In genomic region chr9:119977557-119978060, GRCm38 (mm10) we compare ENCODE assay signal across 8 mouse cellular contexts. TPM values are rescaled to one million over a fixed set of nuclear protein-coding genes. Genes with fewer than 3 reads are reported as not detected.
A peak's percentile ranks its signal among the peaks of the same experiment; 100 is the strongest.
DNase-seq lines count a peak whose midpoint lies in the region; ATAC-seq and TF ChIP-seq lines count a peak whose summit lies in the region.

No protein-coding gene starts in this region.

- H3K9me3 ChIP-seq in heart, embryonic 13.5 days, result no peaks in the 10 kb centered on the region
- H3K9me3 ChIP-seq in stomach, embryonic 14.5 days (ENCODE audit: control insufficient read depth, low read depth, low read length), result no peaks in the 10 kb centered on the region
- H3K9me3 ChIP-seq in stomach, postnatal 0 days (ENCODE audit: control insufficient read depth, low read length), result no peaks in the 10 kb centered on the region
- no peaks in the 10 kb centered on the region for H3K9me3 ChIP-seq in intestine, postnatal 0 days (ENCODE audit: control insufficient read depth)
- no peaks in the 10 kb centered on the region for H3K9me3 ChIP-seq in stomach, embryonic 16.5 days (replicated peaks; ENCODE audit: control insufficient read depth, low read length)

- ATAC-seq in heart, embryonic 13.5 days (ENCODE audit: extremely low read depth, insufficient number of reproducible peaks, low FRiP score, low TSS enrichment), result no peak
- ATAC-seq in stomach, embryonic 14.5 days (ENCODE audit: insufficient number of reproducible peaks, insufficient read depth, low FRiP score, low read depth), result no peak
- ATAC-seq in stomach, postnatal 0 days (ENCODE audit: low FRiP score, low TSS enrichment), result no peak
- no peak for ATAC-seq in intestine, postnatal 0 days
- no peak for ATAC-seq in stomach, embryonic 16.5 days (ENCODE audit: insufficient read depth, low FRiP score)
- no peak for ATAC-seq in megakaryocyte-erythroid progenitor cell, adult 5-6 weeks (replicated peaks; ENCODE audit: low FRiP score, low TSS enrichment, poor library complexity, severe bottlenecking)

- H3K4me3 ChIP-seq in heart, embryonic 13.5 days, result 0 out of 2 replicates have a peak overlapping the region, but pooled peaks have one; percentile 6
- H3K4me3 ChIP-seq in stomach, embryonic 14.5 days (ENCODE audit: low read depth, low read length), result no peak overlapping the region
- no peak overlapping the region for H3K4me3 ChIP-seq in stomach, postnatal 0 days (ENCODE audit: low read depth, low read length)
- H3K4me3 ChIP-seq in intestine, postnatal 0 days (ENCODE audit: low read depth, low read length), result no peak overlapping the region
- H3K4me3 ChIP-seq in stomach, embryonic 16.5 days (replicated peaks; ENCODE audit: low read length), result no peak overlapping the region

- no peak for DNase-seq in heart, postnatal 10 days
- no peak for DNase-seq in stomach, postnatal 0 days (ENCODE audit: low spot score)
- DNase-seq in left cerebral cortex, postnatal 14 days (ENCODE audit: low spot score in 2 of 2), result no peak

- peak overlapping the region; percentile 65 for H3K9ac ChIP-seq in heart, embryonic 13.5 days
- no peak overlapping the region for H3K9ac ChIP-seq in stomach, embryonic 14.5 days (replicated peaks; ENCODE audit: low read depth, low read length)
- no peak overlapping the region for H3K9ac ChIP-seq in stomach, postnatal 0 days (ENCODE audit: low read length)
- H3K9ac ChIP-seq in intestine, postnatal 0 days (ENCODE audit: low read depth, low read length), result no peak overlapping the region
- 0 out of 2 replicates have a peak overlapping the region, but pooled peaks have one; percentile 20 for H3K9ac ChIP-seq in stomach, embryonic 16.5 days (ENCODE audit: low read length)

- TF ChIP-seq CTCF in stomach, postnatal 0 days (IDR thresholded peaks at IDR 0.05; ENCODE audit: low read depth), result no peak
- TF ChIP-seq CTCF in intestine, postnatal 0 days (IDR thresholded peaks at IDR 0.05; ENCODE audit: low read depth), result no peak

- TF ChIP-seq EP300 in stomach, postnatal 0 days (optimal IDR thresholded peaks at IDR 0.05), result no peak

- peak overlapping the region; percentile 78 for H3K27ac ChIP-seq in heart, embryonic 13.5 days (replicated peaks)
- 0 out of 2 replicates have a peak overlapping the region, but pooled peaks have one; percentile 28 for H3K27ac ChIP-seq in stomach, embryonic 14.5 days (ENCODE audit: low read length)
- H3K27ac ChIP-seq in stomach, postnatal 0 days (replicated peaks), result no peak overlapping the region; the same call in 1 of the 2 replicates
- H3K27ac ChIP-seq in intestine, postnatal 0 days (ENCODE audit: low read depth, low read length), result no peak overlapping the region; the same call in 1 of the 2 replicates
- peak overlapping the region; percentile 42; the same call in 1 of the 2 replicates for H3K27ac ChIP-seq in stomach, embryonic 16.5 days (ENCODE audit: low read length)

- H3K27me3 ChIP-seq in heart, embryonic 13.5 days (replicated peaks), result no peaks in the 10 kb centered on the region
- no peaks in the 10 kb centered on the region for H3K27me3 ChIP-seq in stomach, embryonic 14.5 days (ENCODE audit: control insufficient read depth, insufficient read depth, low read length)
- no peaks in the 10 kb centered on the region; the same call in 1 of the 2 replicates for H3K27me3 ChIP-seq in stomach, postnatal 0 days (ENCODE audit: control insufficient read depth, insufficient read depth, low read length)
- H3K27me3 ChIP-seq in intestine, postnatal 0 days (replicated peaks; ENCODE audit: control insufficient read depth, insufficient read depth, low read length), result no peaks in the 10 kb centered on the region
- no peaks in the 10 kb centered on the region for H3K27me3 ChIP-seq in stomach, embryonic 16.5 days (ENCODE audit: control insufficient read depth, insufficient read depth, low read length)

- peaks cover 30% of the 10 kb centered on the region for H3K36me3 ChIP-seq in heart, embryonic 13.5 days
- H3K36me3 ChIP-seq in stomach, embryonic 14.5 days (ENCODE audit: control insufficient read depth, insufficient read depth, low read length), result peaks cover 18% of the 10 kb centered on the region; the same call in 1 of the 2 replicates
- H3K36me3 ChIP-seq in stomach, postnatal 0 days (ENCODE audit: control insufficient read depth, insufficient read depth, low read length), result peaks cover 16% of the 10 kb centered on the region; the same call in 1 of the 2 replicates
- H3K36me3 ChIP-seq in intestine, postnatal 0 days (ENCODE audit: control insufficient read depth, insufficient read depth), result peaks cover 24% of the 10 kb centered on the region
- peaks cover 20% of the 10 kb centered on the region; the same call in 1 of the 2 replicates for H3K36me3 ChIP-seq in stomach, embryonic 16.5 days (ENCODE audit: control insufficient read depth, insufficient read depth, low read length)

- H3K4me1 ChIP-seq in heart, embryonic 13.5 days, result peaks cover 65% of the 10 kb centered on the region
- peaks cover 54% of the 10 kb centered on the region for H3K4me1 ChIP-seq in stomach, embryonic 14.5 days (ENCODE audit: control insufficient read depth, insufficient read depth, low read length)
- peaks cover 15% of the 10 kb centered on the region; the same call in 1 of the 2 replicates for H3K4me1 ChIP-seq in stomach, postnatal 0 days (replicated peaks; ENCODE audit: control insufficient read depth, insufficient read depth)
- peaks cover 18% of the 10 kb centered on the region for H3K4me1 ChIP-seq in intestine, postnatal 0 days (replicated peaks; ENCODE audit: control insufficient read depth, insufficient read depth, low read length)
- H3K4me1 ChIP-seq in stomach, embryonic 16.5 days (ENCODE audit: control insufficient read depth, insufficient read depth, low read length), result peaks cover 55% of the 10 kb centered on the region

- peak overlapping the region; percentile 45 for H3K4me2 ChIP-seq in heart, embryonic 13.5 days
- H3K4me2 ChIP-seq in stomach, embryonic 14.5 days (replicated peaks; ENCODE audit: low read depth, low read length), result no peak overlapping the region
- H3K4me2 ChIP-seq in stomach, postnatal 0 days (replicated peaks; ENCODE audit: low read depth), result no peak overlapping the region
- H3K4me2 ChIP-seq in intestine, postnatal 0 days (replicated peaks; ENCODE audit: low read depth), result 0 out of 2 replicates have a peak overlapping the region, but pooled peaks have one; percentile 9
- peak overlapping the region; percentile 15; the same call in 1 of the 2 replicates for H3K4me2 ChIP-seq in stomach, embryonic 16.5 days (ENCODE audit: low read depth, low read length)

- intact Hi-C loops in heart, postnatal 10 days (cut with DNase I), result loop anchor here (2.0 kb wide), 1 partner anchor 39 kb away; no protein-coding TSS in a partner anchor
- intact Hi-C loops in left cerebral cortex, postnatal 14 days (cut with DNase I), result no loop called here

- WGBS in heart, embryonic 13.5 days, result 16% methylated on average over 5 of the region's 5 CpGs
- WGBS in stomach, embryonic 14.5 days, result 43% methylated on average over 4 of the region's 5 CpGs
- 32% methylated on average over 5 of the region's 5 CpGs for WGBS in stomach, postnatal 0 days
- WGBS in intestine, postnatal 0 days, result 37% methylated on average over 5 of the region's 5 CpGs
- 46% methylated on average over 5 of the region's 5 CpGs for WGBS in stomach, embryonic 16.5 days

RNA-seq across cellular contexts. Expression of gene Csrnp1, which starts 6.8 kb away (rescaled TPM):
- polyA plus RNA-seq in heart, embryonic 13.5 days (2015; fragmentation: Nextera tagmentation; extraction: Ambion mirVana), result 5.7 and 6.8 TPM in 2 replicates
- 10 to 100 TPM in 1 of 2 experiments, 1 to 10 TPM in 1; 9.9 to 19.0 TPM for total RNA-seq in heart, postnatal 10 days (2021)
- polyA plus RNA-seq in stomach, embryonic 14.5 days (2014; fragmentation: Nextera tagmentation; extraction: Ambion mirVana), result 2.5 and 3.2 TPM in 2 replicates
- polyA plus RNA-seq in stomach, postnatal 0 days (2015; fragmentation: Nextera tagmentation; extraction: Ambion mirVana), result 5.5 and 5.6 TPM in 2 replicates
- 3.8 and 4.2 TPM in 2 replicates for polyA plus RNA-seq in intestine, postnatal 0 days (2015; fragmentation: Nextera tagmentation; extraction: Ambion mirVana)
- 5.9 and 7.8 TPM in 2 replicates for polyA plus RNA-seq in stomach, embryonic 16.5 days (2015; fragmentation: Nextera tagmentation; extraction: Ambion mirVana)
- total RNA-seq in megakaryocyte-erythroid progenitor cell, adult 5-6 weeks (2014; fragmentation: Nextera tagmentation), result 1.6 and 3.1 TPM in 2 replicates
- 8.0 and 15.6 TPM in 2 replicates for total RNA-seq in megakaryocyte-erythroid progenitor cell, adult 5-6 weeks (2017)
- 10 to 100 TPM in 1 of 2 experiments, 1 to 10 TPM in 1; 9.4 to 11.1 TPM for total RNA-seq in left cerebral cortex, postnatal 14 days (2021)

RNA-seq across cellular contexts. Expression of gene Ttc21a, which starts 40.2 kb away (rescaled TPM):
- 0.17 and 0.27 TPM in 2 replicates for polyA plus RNA-seq in heart, embryonic 13.5 days (2015; fragmentation: Nextera tagmentation; extraction: Ambion mirVana)
- not detected for total RNA-seq in heart, postnatal 10 days (2021)
- polyA plus RNA-seq in stomach, embryonic 14.5 days (2014; fragmentation: Nextera tagmentation; extraction: Ambion mirVana), result 0.09 TPM in 1 of 2 replicates, not detected in the other
- 0.04 TPM in 2 replicates for polyA plus RNA-seq in stomach, postnatal 0 days (2015; fragmentation: Nextera tagmentation; extraction: Ambion mirVana)
- polyA plus RNA-seq in intestine, postnatal 0 days (2015; fragmentation: Nextera tagmentation; extraction: Ambion mirVana), result not detected in 2 replicates
- polyA plus RNA-seq in stomach, embryonic 16.5 days (2015; fragmentation: Nextera tagmentation; extraction: Ambion mirVana), result 0.04 and 0.15 TPM in 2 replicates
- not detected in 2 replicates for total RNA-seq in megakaryocyte-erythroid progenitor cell, adult 5-6 weeks (2014; fragmentation: Nextera tagmentation)
- not detected in 2 replicates for total RNA-seq in megakaryocyte-erythroid progenitor cell, adult 5-6 weeks (2017)
- under 1 TPM; 0.55 TPM for total RNA-seq in left cerebral cortex, postnatal 14 days (2021)

RNA-seq across cellular contexts. Expression of gene Gorasp1, which starts 40.2 kb away (rescaled TPM):
- 21.4 and 23.8 TPM in 2 replicates for polyA plus RNA-seq in heart, embryonic 13.5 days (2015; fragmentation: Nextera tagmentation; extraction: Ambion mirVana)
- total RNA-seq in heart, postnatal 10 days (2021), result 10 to 100 TPM; 19.1 to 22.9 TPM
- polyA plus RNA-seq in stomach, embryonic 14.5 days (2014; fragmentation: Nextera tagmentation; extraction: Ambion mirVana), result 20.9 and 29.5 TPM in 2 replicates
- polyA plus RNA-seq in stomach, postnatal 0 days (2015; fragmentation: Nextera tagmentation; extraction: Ambion mirVana), result 17.8 and 18.8 TPM in 2 replicates
- 14.4 and 16.4 TPM in 2 replicates for polyA plus RNA-seq in intestine, postnatal 0 days (2015; fragmentation: Nextera tagmentation; extraction: Ambion mirVana)
- polyA plus RNA-seq in stomach, embryonic 16.5 days (2015; fragmentation: Nextera tagmentation; extraction: Ambion mirVana), result 31.6 and 39.0 TPM in 2 replicates
- 8.9 and 11.4 TPM in 2 replicates for total RNA-seq in megakaryocyte-erythroid progenitor cell, adult 5-6 weeks (2014; fragmentation: Nextera tagmentation)
- total RNA-seq in megakaryocyte-erythroid progenitor cell, adult 5-6 weeks (2017), result 4.8 and 7.8 TPM in 2 replicates
- 10 to 100 TPM; 31.3 to 33.7 TPM for total RNA-seq in left cerebral cortex, postnatal 14 days (2021)

RNA-seq across cellular contexts. Expression of gene Xirp1, which starts 45.8 kb away (rescaled TPM):
- 44.6 and 47.2 TPM in 2 replicates for polyA plus RNA-seq in heart, embryonic 13.5 days (2015; fragmentation: Nextera tagmentation; extraction: Ambion mirVana)
- 100 to 1,000 TPM; 147 to 150 TPM for total RNA-seq in heart, postnatal 10 days (2021)
- 0.07 and 0.08 TPM in 2 replicates for polyA plus RNA-seq in stomach, embryonic 14.5 days (2014; fragmentation: Nextera tagmentation; extraction: Ambion mirVana)
- 0.05 and 0.11 TPM in 2 replicates for polyA plus RNA-seq in stomach, postnatal 0 days (2015; fragmentation: Nextera tagmentation; extraction: Ambion mirVana)
- polyA plus RNA-seq in intestine, postnatal 0 days (2015; fragmentation: Nextera tagmentation; extraction: Ambion mirVana), result 0.10 and 0.14 TPM in 2 replicates
- 0.14 and 1.6 TPM in 2 replicates for polyA plus RNA-seq in stomach, embryonic 16.5 days (2015; fragmentation: Nextera tagmentation; extraction: Ambion mirVana)
- not detected in 2 replicates for total RNA-seq in megakaryocyte-erythroid progenitor cell, adult 5-6 weeks (2014; fragmentation: Nextera tagmentation)
- total RNA-seq in megakaryocyte-erythroid progenitor cell, adult 5-6 weeks (2017), result not detected in 2 replicates
- under 1 TPM; 0.08 to 0.09 TPM for total RNA-seq in left cerebral cortex, postnatal 14 days (2021)

Comparison
In these comparisons a context has a peak if more than half of its experiments do, and no peak if none do; other contexts are left out.
1. H3K27ac ChIP-seq: peak in heart, embryonic 13.5 days (single experiment), stomach, embryonic 14.5 days (single experiment) and stomach, embryonic 16.5 days (single experiment); none in stomach, postnatal 0 days (single experiment) and intestine, postnatal 0 days (single experiment).
2. H3K4me2 ChIP-seq: peak in heart, embryonic 13.5 days (single experiment), intestine, postnatal 0 days (single experiment) and stomach, embryonic 16.5 days (single experiment); none in stomach, embryonic 14.5 days (single experiment) and stomach, postnatal 0 days (single experiment).
3. H3K9ac ChIP-seq: peak in heart, embryonic 13.5 days (single experiment) and stomach, embryonic 16.5 days (single experiment); none in stomach, embryonic 14.5 days (single experiment), stomach, postnatal 0 days (single experiment) and intestine, postnatal 0 days (single experiment).